In genomic region chr15:59953857-59954256, GRCm38 (mm10) we compare ENCODE assay signal across 23 mouse cellular contexts.
DNase-seq lines count a peak whose midpoint lies in the region; ATAC-seq lines count a peak whose summit lies in the region.
"Had no signal": no experiment of that assay in that cellular context is flagged by ENCODE, and none has a peak within 500 bp of the region (broad histone marks: within the 10 kb centered on the region; RNA-seq: fewer than 3 reads in every experiment).

No protein-coding gene starts in this region.

- H3K4me1 ChIP-seq in lung, embryonic 16.5 days (replicated peaks; ENCODE audit: control insufficient read depth, insufficient read depth, low read length), result 0 out of 2 replicates have a peak, but pooled peaks cover 3% of the 10 kb centered on the region
- no peaks in the 10 kb centered on the region for H3K4me1 ChIP-seq in hindbrain, embryonic 11.5 days (replicated peaks; ENCODE audit: control insufficient read depth, insufficient read depth, low read length)
- H3K4me1 ChIP-seq: embryonic facial prominence, embryonic 12.5 days; forebrain, embryonic 10.5 days; hindbrain, embryonic 12.5 days; intestine, embryonic 15.5 days; liver, embryonic 15.5 days; midbrain, embryonic 12.5 days; neural tube, embryonic 13.5 days had no signal

- no peak overlapping the region for H3K27ac ChIP-seq in lung, embryonic 16.5 days (ENCODE audit: low read length)
- H3K27ac ChIP-seq in hindbrain, embryonic 11.5 days (ENCODE audit: low read depth, low read length), result no peak overlapping the region
- H3K27ac ChIP-seq: embryonic facial prominence, embryonic 12.5 days; forebrain, embryonic 10.5 days; hindbrain, embryonic 12.5 days; hindbrain, postnatal 0 days; intestine, embryonic 15.5 days; limb, embryonic 10.5 days; limb, embryonic 15.5 days; liver, embryonic 15.5 days; midbrain, embryonic 12.5 days; neural tube, embryonic 13.5 days had no signal

- H3K4me3 ChIP-seq in lung, embryonic 16.5 days (ENCODE audit: low read length), result no peak overlapping the region
- no peak overlapping the region for H3K4me3 ChIP-seq in hindbrain, embryonic 11.5 days (ENCODE audit: low read depth, low read length)
- H3K4me3 ChIP-seq: embryonic facial prominence, embryonic 12.5 days; forebrain, embryonic 10.5 days; hindbrain, embryonic 12.5 days; intestine, embryonic 15.5 days; limb, embryonic 10.5 days; limb, embryonic 15.5 days; liver, embryonic 15.5 days; megakaryocyte, embryonic 14.5 days; midbrain, embryonic 12.5 days; neural tube, embryonic 13.5 days had no signal

- H3K27me3 ChIP-seq in lung, embryonic 16.5 days (ENCODE audit: control insufficient read depth, insufficient read depth, low read depth, low read length), result no peaks in the 10 kb centered on the region
- no peaks in the 10 kb centered on the region for H3K27me3 ChIP-seq in hindbrain, embryonic 11.5 days (ENCODE audit: control insufficient read depth, insufficient read depth, low read length)
- H3K27me3 ChIP-seq: embryonic facial prominence, embryonic 12.5 days; hindbrain, embryonic 12.5 days; intestine, embryonic 15.5 days; limb, embryonic 15.5 days; liver, embryonic 15.5 days; megakaryocyte, embryonic 14.5 days; midbrain, embryonic 12.5 days; neural tube, embryonic 13.5 days had no signal

- H3K9me3 ChIP-seq in lung, embryonic 16.5 days (ENCODE audit: control insufficient read depth, low read length), result no peaks in the 10 kb centered on the region
- no peaks in the 10 kb centered on the region for H3K9me3 ChIP-seq in hindbrain, embryonic 11.5 days (ENCODE audit: control insufficient read depth, low read length)
- H3K9me3 ChIP-seq: embryonic facial prominence, embryonic 12.5 days; forebrain, embryonic 10.5 days; hindbrain, embryonic 12.5 days; intestine, embryonic 15.5 days; limb, embryonic 10.5 days; limb, embryonic 15.5 days; liver, embryonic 15.5 days; megakaryocyte, embryonic 14.5 days; midbrain, embryonic 12.5 days; neural tube, embryonic 13.5 days had no signal

- DNase-seq in heart, adult 8-10 months (ENCODE audit: low spot score), result peak; percentile 7
- DNase-seq in heart, postnatal 14 days, result no peak
- DNase-seq in kidney, postnatal 14 days, result peak; percentile 1
- no peak for DNase-seq in kidney, postnatal 4 days
- DNase-seq in lung, postnatal 10 days, result no peak
- no peak for DNase-seq in hindbrain, embryonic 11.5 days (ENCODE audit: low spot score)
- DNase-seq: adrenal gland, postnatal 14 days; thymus, postnatal 4 days had no signal

- H3K36me3 ChIP-seq in lung, embryonic 16.5 days (ENCODE audit: control insufficient read depth, insufficient read depth, low read length), result no peaks in the 10 kb centered on the region
- H3K36me3 ChIP-seq in hindbrain, embryonic 11.5 days (ENCODE audit: control insufficient read depth, insufficient read depth, low read length), result no peaks in the 10 kb centered on the region
- H3K36me3 ChIP-seq: embryonic facial prominence, embryonic 12.5 days; forebrain, embryonic 10.5 days; hindbrain, embryonic 12.5 days; intestine, embryonic 15.5 days; limb, embryonic 10.5 days; limb, embryonic 15.5 days; liver, embryonic 15.5 days; midbrain, embryonic 12.5 days; neural tube, embryonic 13.5 days had no signal

- no peak overlapping the region for H3K9ac ChIP-seq in lung, embryonic 16.5 days (ENCODE audit: low read length)
- no peak overlapping the region for H3K9ac ChIP-seq in hindbrain, embryonic 11.5 days (ENCODE audit: low read depth, low read length)
- H3K9ac ChIP-seq: embryonic facial prominence, embryonic 12.5 days; forebrain, postnatal 0 days; hindbrain, embryonic 12.5 days; intestine, embryonic 15.5 days; limb, embryonic 15.5 days; liver, embryonic 15.5 days; midbrain, embryonic 12.5 days; neural tube, embryonic 13.5 days had no signal

- intact Hi-C loops in heart, postnatal 14 days (cut with DNase I), result no loop called here

- peak; percentile 78 for ATAC-seq in lung, embryonic 16.5 days (ENCODE audit: low read depth)
- no peak for ATAC-seq in hindbrain, embryonic 11.5 days (ENCODE audit: low FRiP score)
- ATAC-seq: CD4-positive, CD25-positive, alpha-beta regulatory T cell, adult 4 months; hindbrain, postnatal 0 days had no signal

- no peak overlapping the region for H3K4me2 ChIP-seq in lung, embryonic 16.5 days (ENCODE audit: low read depth, low read length)
- no peak overlapping the region for H3K4me2 ChIP-seq in hindbrain, embryonic 11.5 days (replicated peaks; ENCODE audit: low read depth, low read length)
- H3K4me2 ChIP-seq: embryonic facial prominence, embryonic 12.5 days; heart, embryonic 11.5 days; hindbrain, embryonic 12.5 days; intestine, embryonic 15.5 days; limb, embryonic 15.5 days; liver, embryonic 15.5 days; midbrain, embryonic 12.5 days; neural tube, embryonic 13.5 days had no signal

- 27% methylated on average over 4 of the region's 4 CpGs for WGBS in lung, embryonic 16.5 days
- 89% methylated on average over 4 of the region's 4 CpGs for WGBS in hindbrain, embryonic 11.5 days

Comparison
In these comparisons a context has a peak if more than half of its experiments do, and no peak if none do; other contexts are left out.
1. DNase-seq: peak in heart, adult 8-10 months (single experiment) and kidney, postnatal 14 days (single experiment); none in heart, postnatal 14 days (0 of 2), kidney, postnatal 4 days (0 of 2), lung, postnatal 10 days (single experiment) and hindbrain, embryonic 11.5 days (single experiment).